Mouse (Mus musculus): ENCODE data around the gene Mas1. TPM values are rescaled to one million over a fixed set of nuclear protein-coding genes. Genes with fewer than 3 reads are reported as not detected.

The Mas1 gene
- polyA plus RNA-seq, 1 experiment from 2014 or later = 0.43 TPM

GRCm38 (mm10) chr17:12844540-12844939 lies 23.4 kb downstream of the Mas1 start:
- 82% methylated on average over 4 of the region's 4 CpGs for WGBS
- ATAC-seq = no peak

DNA sequence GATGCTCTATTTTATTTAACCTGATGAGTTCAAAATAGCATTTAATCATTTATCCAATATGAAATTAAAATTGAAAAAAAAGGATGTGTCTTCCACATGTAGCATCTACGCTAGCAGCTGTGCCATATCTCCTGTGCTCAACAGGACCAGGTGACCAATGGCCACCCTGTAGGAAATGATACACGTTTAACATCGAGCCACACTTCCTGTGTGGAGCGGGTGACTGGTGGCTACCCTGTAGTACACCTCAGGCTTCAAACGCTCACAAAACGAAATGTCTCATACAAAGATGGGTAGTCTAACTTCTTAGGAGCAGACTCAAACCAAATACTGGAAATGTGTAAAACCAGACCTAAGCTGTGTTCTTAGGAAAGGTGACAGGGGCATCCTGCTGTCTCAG lies 24.1 kb downstream of the Mas1 start:
- H3K9ac ChIP-seq (replicated peaks; ENCODE audit: low read depth, low read length) = no peak overlapping the region
- no peaks in the 10 kb centered on the region for H3K27me3 ChIP-seq (replicated peaks; ENCODE audit: control insufficient read depth, insufficient read depth, low read length)
- H3K9me3 ChIP-seq (ENCODE audit: control insufficient read depth, low read length) = no peaks in the 10 kb centered on the region
- ATAC-seq = no peak
- H3K4me2 ChIP-seq (ENCODE audit: low read length) = no peak overlapping the region
- H3K4me1 ChIP-seq (replicated peaks; ENCODE audit: control insufficient read depth, insufficient read depth, low read length) = no peaks in the 10 kb centered on the region
- H3K27ac ChIP-seq (ENCODE audit: low read length) = no peak overlapping the region
- 89% methylated on average over 6 of the region's 6 CpGs for WGBS
- no peak overlapping the region for H3K4me3 ChIP-seq (replicated peaks; ENCODE audit: low read length)
- H3K36me3 ChIP-seq (ENCODE audit: control insufficient read depth, insufficient read depth) = no peaks in the 10 kb centered on the region

More at GRCm38 (mm10) chr17:12844540-12844939, 23.4 kb downstream of the Mas1 start:
- H3K4me1 ChIP-seq (replicated peaks; ENCODE audit: control insufficient read depth, insufficient read depth, low read length) = 0 out of 2 replicates have a peak, but pooled peaks cover 3% of the 10 kb centered on the region
- H3K27me3 ChIP-seq (replicated peaks; ENCODE audit: control insufficient read depth, insufficient read depth, low read length) = no peaks in the 10 kb centered on the region
- H3K4me2 ChIP-seq (ENCODE audit: low read length) = no peak overlapping the region
- no peak overlapping the region for H3K27ac ChIP-seq (ENCODE audit: low read length)
- H3K9ac ChIP-seq (replicated peaks; ENCODE audit: low read depth, low read length) = no peak overlapping the region
- no peaks in the 10 kb centered on the region for H3K36me3 ChIP-seq (ENCODE audit: control insufficient read depth, insufficient read depth)
- H3K9me3 ChIP-seq (ENCODE audit: control insufficient read depth, low read length) = no peaks in the 10 kb centered on the region
- H3K4me3 ChIP-seq (replicated peaks; ENCODE audit: low read length) = no peak overlapping the region

- H3K9me3 ChIP-seq (ENCODE audit: control insufficient read depth, low read length) = no peaks in the 10 kb centered on the region
- no peaks in the 10 kb centered on the region for H3K27me3 ChIP-seq (replicated peaks; ENCODE audit: control insufficient read depth, insufficient read depth, low read length)
- H3K27ac ChIP-seq (ENCODE audit: low read length) = peak overlapping the region; percentile 13; the same call in 1 of the 2 replicates
- H3K4me3 ChIP-seq (replicated peaks; ENCODE audit: low read length) = no peak overlapping the region
- H3K36me3 ChIP-seq (ENCODE audit: control insufficient read depth, insufficient read depth) = no peaks in the 10 kb centered on the region
- peak; percentile 85 for ATAC-seq
- WGBS = 57% methylated on average over 10 of the region's 10 CpGs
- no peaks in the 10 kb centered on the region for H3K4me1 ChIP-seq (replicated peaks; ENCODE audit: control insufficient read depth, insufficient read depth, low read length)
- no peak overlapping the region for H3K4me2 ChIP-seq (ENCODE audit: low read length)
- H3K9ac ChIP-seq (replicated peaks; ENCODE audit: low read depth, low read length) = no peak overlapping the region
Measured at GRCm38 (mm10) chr17:12839475-12840267, 28.3 kb downstream of the Mas1 start.

DNA sequence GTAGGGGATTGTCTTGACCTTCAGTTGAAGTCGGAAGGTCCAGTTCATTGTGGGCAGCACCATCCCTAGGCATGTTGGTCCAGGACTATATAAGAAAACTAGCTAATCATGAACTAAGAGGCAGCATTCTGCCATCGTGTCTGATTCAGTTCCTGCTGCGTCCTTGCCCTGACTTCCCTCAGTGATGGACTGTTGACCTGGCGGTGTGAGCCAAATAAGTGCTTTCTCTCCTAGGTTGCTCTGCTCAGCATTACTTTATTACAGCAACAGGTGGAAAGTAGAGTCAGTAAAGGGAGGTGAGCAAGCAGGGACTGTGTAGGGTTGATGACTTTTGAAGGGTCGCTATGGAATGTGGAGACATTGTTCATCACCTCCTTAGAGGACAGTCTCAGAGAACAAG lies 32.2 kb downstream of the Mas1 start:
- 88% methylated on average over 5 of the region's 5 CpGs for WGBS
- no peak overlapping the region for H3K4me2 ChIP-seq (ENCODE audit: low read length)
- no peaks in the 10 kb centered on the region for H3K36me3 ChIP-seq (ENCODE audit: control insufficient read depth, insufficient read depth)
- ATAC-seq = no peak
- H3K4me3 ChIP-seq (replicated peaks; ENCODE audit: low read length) = no peak overlapping the region
- no peaks in the 10 kb centered on the region for H3K4me1 ChIP-seq (replicated peaks; ENCODE audit: control insufficient read depth, insufficient read depth, low read length)
- no peaks in the 10 kb centered on the region for H3K9me3 ChIP-seq (ENCODE audit: control insufficient read depth, low read length)
- H3K27me3 ChIP-seq (replicated peaks; ENCODE audit: control insufficient read depth, insufficient read depth, low read length) = no peaks in the 10 kb centered on the region
- no peak overlapping the region for H3K27ac ChIP-seq (ENCODE audit: low read length)
- H3K9ac ChIP-seq (replicated peaks; ENCODE audit: low read depth, low read length) = no peak overlapping the region

DNA sequence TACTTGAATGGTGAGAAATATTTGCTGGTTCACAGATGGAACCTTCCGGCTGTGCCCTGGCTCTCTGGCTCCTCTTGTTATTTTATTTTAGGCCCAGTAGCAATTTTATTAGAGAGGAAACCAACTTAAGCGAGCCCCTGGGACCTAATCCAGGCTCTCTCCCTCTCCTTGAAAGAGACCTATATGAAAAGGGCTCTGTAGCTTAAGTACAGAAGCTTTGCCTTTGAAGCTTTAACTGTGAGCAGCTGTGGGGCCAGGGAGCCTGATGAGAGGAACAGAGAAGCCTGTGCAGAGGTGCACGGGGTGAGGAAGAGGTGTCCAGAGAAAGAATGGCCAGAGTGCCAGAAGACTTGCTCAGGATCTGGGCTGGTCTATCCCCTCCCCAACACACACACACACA lies 33.1 kb downstream of the Mas1 start:
- no peak for ATAC-seq
- no peak overlapping the region for H3K4me3 ChIP-seq (replicated peaks; ENCODE audit: low read length)
- no peak overlapping the region for H3K4me2 ChIP-seq (ENCODE audit: low read length)
- no peak overlapping the region for H3K9ac ChIP-seq (replicated peaks; ENCODE audit: low read depth, low read length)
- WGBS = 69% methylated on average over 3 of the region's 3 CpGs
- no peaks in the 10 kb centered on the region for H3K27me3 ChIP-seq (replicated peaks; ENCODE audit: control insufficient read depth, insufficient read depth, low read length)
- no peaks in the 10 kb centered on the region for H3K4me1 ChIP-seq (replicated peaks; ENCODE audit: control insufficient read depth, insufficient read depth, low read length)
- H3K9me3 ChIP-seq (ENCODE audit: control insufficient read depth, low read length) = no peaks in the 10 kb centered on the region
- no peaks in the 10 kb centered on the region for H3K36me3 ChIP-seq (ENCODE audit: control insufficient read depth, insufficient read depth)
- H3K27ac ChIP-seq (ENCODE audit: low read length) = no peak overlapping the region

DNA sequence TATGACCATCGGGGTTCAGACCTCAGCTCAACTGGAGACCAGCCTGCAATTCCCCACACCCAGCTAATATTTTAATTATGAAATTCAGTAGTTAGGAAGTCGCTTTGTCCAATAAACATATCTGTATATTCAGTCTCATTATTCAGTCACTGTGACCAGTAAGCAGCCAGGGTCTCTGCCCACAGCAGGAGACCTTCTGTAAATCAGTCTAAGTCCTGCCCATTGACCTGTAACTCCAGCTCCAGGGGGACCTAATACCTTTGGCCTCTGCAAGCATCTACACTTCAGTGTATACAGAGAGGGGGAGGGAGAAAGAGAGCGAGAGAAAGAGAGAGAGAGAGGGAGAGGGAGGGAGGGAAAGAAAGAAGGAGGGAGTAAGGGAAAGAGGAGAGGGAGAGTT lies 33.6 kb downstream of the Mas1 start:
- WGBS = 74% methylated on average over 3 of the region's 3 CpGs
- ATAC-seq = no peak
- Histone ChIP-seq H3K4me1 (replicated peaks; ENCODE audit: control insufficient read depth, insufficient read depth, low read length) (no peaks in the 10 kb centered on the region), H3K4me3 (replicated peaks; ENCODE audit: low read length) (no peak overlapping the region), H3K27ac (ENCODE audit: low read length) (no peak overlapping the region), H3K36me3 (ENCODE audit: control insufficient read depth, insufficient read depth) (no peaks in the 10 kb centered on the region), H3K9me3 (ENCODE audit: control insufficient read depth, low read length) (no peaks in the 10 kb centered on the region), H3K9ac (replicated peaks; ENCODE audit: low read depth, low read length) (no peak overlapping the region), H3K27me3 (replicated peaks; ENCODE audit: control insufficient read depth, insufficient read depth, low read length) (no peaks in the 10 kb centered on the region), H3K4me2 (ENCODE audit: low read length) (no peak overlapping the region)

DNA sequence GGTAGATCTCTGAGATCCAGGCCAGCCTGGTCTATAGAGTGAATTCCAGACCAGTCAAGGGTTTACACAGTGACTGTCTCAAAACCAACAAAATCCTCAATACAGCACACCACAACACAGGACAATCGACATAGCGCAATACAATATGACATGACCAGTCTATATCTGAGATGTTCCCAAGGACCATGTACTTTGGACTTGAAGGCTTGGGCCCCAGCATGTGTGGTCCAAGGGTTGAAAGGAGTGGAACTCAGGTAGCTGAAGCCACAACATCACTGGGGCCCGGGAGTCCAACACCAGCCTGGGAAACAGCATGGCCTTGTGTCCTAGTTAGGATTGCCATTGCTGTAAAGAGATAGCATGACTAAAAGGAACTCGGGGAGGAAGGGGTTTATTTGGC lies 35.3 kb downstream of the Mas1 start:
- no peak for ATAC-seq
- Histone ChIP-seq H3K4me1 (replicated peaks; ENCODE audit: control insufficient read depth, insufficient read depth, low read length) (no peaks in the 10 kb centered on the region), H3K36me3 (ENCODE audit: control insufficient read depth, insufficient read depth) (no peaks in the 10 kb centered on the region), H3K4me3 (replicated peaks; ENCODE audit: low read length) (no peak overlapping the region), H3K27ac (ENCODE audit: low read length) (no peak overlapping the region), H3K4me2 (ENCODE audit: low read length) (no peak overlapping the region), H3K27me3 (replicated peaks; ENCODE audit: control insufficient read depth, insufficient read depth, low read length) (no peaks in the 10 kb centered on the region), H3K9me3 (ENCODE audit: control insufficient read depth, low read length) (no peaks in the 10 kb centered on the region), H3K9ac (replicated peaks; ENCODE audit: low read depth, low read length) (no peak overlapping the region)
- 93% methylated on average over 4 of the region's 4 CpGs for WGBS

DNA sequence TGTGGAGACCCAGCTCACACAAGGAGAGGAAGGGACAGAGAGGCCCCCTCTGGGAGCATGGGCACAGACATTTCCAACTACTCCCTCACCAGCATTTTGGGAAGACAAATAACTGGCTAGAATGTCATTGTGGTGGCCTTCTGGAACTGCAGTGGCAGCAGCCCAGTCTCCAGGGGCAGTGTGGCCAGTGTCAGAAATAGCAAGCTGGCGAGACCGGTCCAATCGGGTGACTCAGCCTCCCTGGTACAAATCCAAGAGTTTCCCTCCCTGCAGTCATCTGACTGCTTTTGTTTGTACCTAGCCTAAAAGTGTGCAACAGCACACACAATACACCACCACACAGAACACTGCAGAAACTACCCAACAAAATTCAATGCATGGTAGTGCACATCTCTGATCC lies 35.7 kb downstream of the Mas1 start:
- no peak overlapping the region for H3K27ac ChIP-seq (ENCODE audit: low read length)
- no peak overlapping the region for H3K4me2 ChIP-seq (ENCODE audit: low read length)
- no peak overlapping the region for H3K9ac ChIP-seq (replicated peaks; ENCODE audit: low read depth, low read length)
- 85% methylated on average over 3 of the region's 3 CpGs for WGBS
- no peaks in the 10 kb centered on the region for H3K9me3 ChIP-seq (ENCODE audit: control insufficient read depth, low read length)
- no peaks in the 10 kb centered on the region for H3K36me3 ChIP-seq (ENCODE audit: control insufficient read depth, insufficient read depth)
- ATAC-seq = no peak
- no peak overlapping the region for H3K4me3 ChIP-seq (replicated peaks; ENCODE audit: low read length)
- no peaks in the 10 kb centered on the region for H3K4me1 ChIP-seq (replicated peaks; ENCODE audit: control insufficient read depth, insufficient read depth, low read length)
- H3K27me3 ChIP-seq (replicated peaks; ENCODE audit: control insufficient read depth, insufficient read depth, low read length) = no peaks in the 10 kb centered on the region

- H3K27me3 ChIP-seq (replicated peaks; ENCODE audit: control insufficient read depth, insufficient read depth, low read length) = no peaks in the 10 kb centered on the region
- H3K9me3 ChIP-seq (ENCODE audit: control insufficient read depth, low read length) = no peaks in the 10 kb centered on the region
- 73% methylated on average over 5 of the region's 5 CpGs for WGBS
- H3K4me3 ChIP-seq (replicated peaks; ENCODE audit: low read length) = no peak overlapping the region
- H3K27ac ChIP-seq (ENCODE audit: low read length) = no peak overlapping the region
- H3K36me3 ChIP-seq (ENCODE audit: control insufficient read depth, insufficient read depth) = no peaks in the 10 kb centered on the region
- ATAC-seq = no peak
- H3K4me2 ChIP-seq (ENCODE audit: low read length) = no peak overlapping the region
- no peaks in the 10 kb centered on the region for H3K4me1 ChIP-seq (replicated peaks; ENCODE audit: control insufficient read depth, insufficient read depth, low read length)
- H3K9ac ChIP-seq (replicated peaks; ENCODE audit: low read depth, low read length) = no peak overlapping the region
Measured at GRCm38 (mm10) chr17:12830351-12830750, 37.6 kb downstream of the Mas1 start.
